Mouse (Mus musculus) bone marrow, adult 2 months (tissue): Measurements from ENCODE around the gene Bace1. TPM values are rescaled to one million over a fixed set of nuclear protein-coding genes. Genes with fewer than 3 reads are reported as not detected.
"Not testable (repeated sequence)": the region's sequence is repeated elsewhere in the genome, so short reads cannot be mapped to it uniquely, and the experiment has no call there.

Source experiments
- H3K27ac ChIP-seq: fragments of 200-500 bp; 2 replicates; pipeline ENCODE4 v1.5.1; 2012; ENCODE audit warnings: low read depth, mild to moderate bottlenecking, control low read depth, inconsistent platforms, low read length; ENCODE audit not compliant: control insufficient read depth, poor library complexity, insufficient read depth
- H3K4me1 ChIP-seq: fragments of 200-500 bp; 2 replicates; pipeline ENCODE4 v1.6.1; 2011; ENCODE audit warnings: low read length; ENCODE audit not compliant: control insufficient read depth, insufficient read depth
- H3K4me3 ChIP-seq: fragments of 200-500 bp; replicated peaks from 2 replicates; pipeline ENCODE3; 2011; ENCODE audit warnings: mild to moderate bottlenecking, low read depth, low read length, control low read depth; ENCODE audit not compliant: control insufficient read depth
- CTCF ChIP-seq: fragments of 200-500 bp; IDR thresholded peaks from 2 replicates; pipeline ENCODE4 v1.5.1; 2011; ENCODE audit warnings: low read length, control low read depth; ENCODE audit not compliant: control insufficient read depth, insufficient read depth
- POLR2A ChIP-seq: fragments of 200-500 bp; IDR thresholded peaks from 2 replicates; pipeline ENCODE4 v1.6.1; 2011; ENCODE audit warnings: low read depth, mild to moderate bottlenecking, control low read depth, low read length, borderline replicate concordance; ENCODE audit not compliant: control insufficient read depth
- WGBS: fragments of 180-500 bp; shearing (Covaris S2); methylation state at CpG from one replicate; pipeline ENCODE4 v1.1.7; 2018; 5-methylcytosine and 5-hydroxymethylcytosine counted together
- polyA plus RNA-seq: library from polyadenylated mRNA; stranded (reverse); fragments of >200 nt; gene quantifications from 2 replicates; pipeline ENCODE4 v1.2.4, GENCODE M21; 2011; ENCODE audit warnings: low replicate concordance; ENCODE audit not compliant: missing spikeins, insufficient read depth, insufficient read length

The Bace1 gene
- polyA plus RNA-seq, 1 experiment = 4.9 TPM

DNA sequence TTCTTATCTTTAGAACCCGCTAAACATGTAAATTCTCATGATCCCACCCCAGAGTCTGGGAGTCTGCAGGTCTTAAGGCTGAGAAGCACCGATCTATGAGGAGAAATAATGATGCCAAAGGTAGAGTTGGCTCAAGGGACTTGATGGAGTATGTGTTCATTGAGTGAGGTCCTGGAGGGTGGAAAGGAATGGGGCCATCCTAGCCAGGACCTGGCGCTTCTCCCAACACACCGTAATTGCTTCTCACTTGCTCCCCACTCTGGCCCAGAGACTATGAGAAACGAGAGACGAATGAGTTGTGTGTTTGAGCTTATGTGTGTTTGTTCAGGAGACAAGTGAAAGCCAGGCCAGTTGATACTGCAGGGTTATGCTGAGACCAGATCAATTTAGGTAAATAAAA, 3.1 kb downstream of the Bace1 start:
- Histone ChIP-seq H3K27ac (no peak overlapping the region), H3K4me3 (no peak overlapping the region), H3K4me1 (peaks cover 6% of the 10 kb centered on the region; the same call in 1 of the 2 replicates)
- 71% methylated on average over 6 of the region's 6 CpGs for WGBS
- TF ChIP-seq CTCF = no peak
- TF ChIP-seq POLR2A = no peak

DNA sequence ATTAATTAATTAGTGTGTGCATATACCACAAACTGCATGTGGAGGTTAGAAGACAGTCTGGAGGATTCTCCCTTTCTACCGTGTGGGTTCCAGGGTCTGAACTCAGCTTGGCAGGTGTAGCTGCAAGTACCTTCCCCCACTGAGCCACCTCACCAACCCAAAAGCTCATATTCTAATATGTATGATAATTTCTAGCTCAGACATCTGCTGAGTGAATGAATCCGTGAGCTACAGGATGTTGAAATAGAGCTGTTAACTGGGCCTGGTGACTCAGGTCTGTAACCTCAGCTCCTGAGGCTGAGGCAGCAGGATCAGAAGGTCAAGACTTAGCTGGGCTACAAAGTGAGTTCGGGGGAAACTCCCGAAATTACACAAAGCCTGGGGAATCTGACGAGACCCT, 4.6 kb downstream of the Bace1 start:
- WGBS = 37% methylated on average over 5 of the region's 5 CpGs
- Histone ChIP-seq H3K4me3 (no peak overlapping the region), H3K27ac (peak overlapping the region; percentile 51; the same call in 1 of the 2 replicates), H3K4me1 (peaks cover 11% of the 10 kb centered on the region; the same call in 1 of the 2 replicates)
- TF ChIP-seq POLR2A = no peak
- no peak for TF ChIP-seq CTCF

DNA sequence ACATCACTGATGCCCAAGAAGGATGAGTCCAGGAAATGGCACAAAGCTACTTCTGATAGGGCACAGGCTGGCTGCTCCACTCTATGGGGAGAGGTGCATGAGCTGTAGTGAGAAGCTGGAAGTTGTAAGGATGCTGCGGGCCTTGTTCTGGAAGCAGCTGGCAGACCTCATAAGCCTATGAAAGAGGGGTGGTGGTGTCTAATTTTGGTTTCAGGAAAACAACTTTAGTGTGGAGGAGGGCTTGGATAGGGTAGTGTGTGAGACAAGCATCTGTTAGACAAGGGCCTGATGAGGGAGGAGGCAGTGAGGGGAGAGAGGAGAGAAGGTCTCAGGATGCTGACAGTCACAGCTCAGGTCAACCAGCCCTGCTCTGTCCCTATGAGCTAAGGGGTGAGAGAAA, 5.4 kb downstream of the Bace1 start:
- 65% methylated on average over 1 of the region's 1 CpGs for whole genome bisulfite sequencing
- Histone ChIP-seq H3K4me3 (no peak overlapping the region), H3K27ac (peak overlapping the region; percentile 14; the same call in 1 of the 2 replicates), H3K4me1 (peaks cover 15% of the 10 kb centered on the region; the same call in 1 of the 2 replicates)
- TF ChIP-seq CTCF (no peak), POLR2A (no peak)

DNA sequence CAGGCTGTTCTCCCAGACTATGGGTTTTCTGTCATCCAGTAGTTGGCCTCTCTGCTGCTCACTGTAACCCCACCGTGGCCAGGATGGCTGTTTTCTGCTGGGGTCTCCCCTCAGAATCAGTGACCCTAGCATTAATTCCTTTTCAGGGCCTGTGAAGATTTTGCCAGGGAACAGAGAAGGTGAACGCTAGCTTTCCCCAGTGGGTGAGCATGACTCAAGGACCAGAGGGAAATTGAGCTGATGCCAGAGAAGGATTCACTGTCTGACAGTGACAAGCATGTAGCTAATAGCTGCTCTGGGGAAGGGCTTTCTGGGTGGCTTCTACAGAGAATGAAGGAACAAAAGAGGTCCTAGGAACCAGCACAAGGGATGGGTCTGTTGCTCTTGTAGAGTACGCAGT, 7.2 kb downstream of the Bace1 start:
- TF ChIP-seq CTCF (no peak), POLR2A (no peak)
- 70% methylated on average over 3 of the region's 3 CpGs for WGBS
- H3K27ac ChIP-seq = no peak overlapping the region
- peaks cover 13% of the 10 kb centered on the region; the same call in 1 of the 2 replicates for H3K4me1 ChIP-seq
- H3K4me3 ChIP-seq = no peak overlapping the region

DNA sequence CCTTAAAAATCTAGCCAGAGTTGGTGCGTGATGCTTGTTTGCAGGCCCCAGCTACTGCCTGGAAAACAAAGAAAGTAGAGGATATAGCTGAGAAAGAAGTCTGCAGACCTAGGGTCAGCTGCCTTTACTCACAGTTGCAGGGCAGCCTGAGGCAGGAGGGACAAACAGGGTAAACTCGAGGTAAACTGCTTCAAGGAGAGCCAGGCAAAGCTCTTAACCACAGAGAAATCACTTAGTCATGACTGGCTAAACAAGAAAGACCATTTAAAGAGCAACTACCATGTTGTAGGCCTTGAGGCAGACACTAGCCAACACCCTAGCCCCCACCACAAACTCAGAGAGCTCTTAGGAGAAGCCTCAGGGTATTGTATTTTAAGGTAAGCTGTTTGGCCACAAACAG, 7.8 kb downstream of the Bace1 start:
- not testable (repeated sequence) for H3K27ac ChIP-seq, H3K4me3 ChIP-seq
- peaks cover 16% of the 10 kb centered on the region; the same call in 1 of the 2 replicates for H3K4me1 ChIP-seq
- WGBS = 32% methylated on average over 2 of the region's 2 CpGs

DNA sequence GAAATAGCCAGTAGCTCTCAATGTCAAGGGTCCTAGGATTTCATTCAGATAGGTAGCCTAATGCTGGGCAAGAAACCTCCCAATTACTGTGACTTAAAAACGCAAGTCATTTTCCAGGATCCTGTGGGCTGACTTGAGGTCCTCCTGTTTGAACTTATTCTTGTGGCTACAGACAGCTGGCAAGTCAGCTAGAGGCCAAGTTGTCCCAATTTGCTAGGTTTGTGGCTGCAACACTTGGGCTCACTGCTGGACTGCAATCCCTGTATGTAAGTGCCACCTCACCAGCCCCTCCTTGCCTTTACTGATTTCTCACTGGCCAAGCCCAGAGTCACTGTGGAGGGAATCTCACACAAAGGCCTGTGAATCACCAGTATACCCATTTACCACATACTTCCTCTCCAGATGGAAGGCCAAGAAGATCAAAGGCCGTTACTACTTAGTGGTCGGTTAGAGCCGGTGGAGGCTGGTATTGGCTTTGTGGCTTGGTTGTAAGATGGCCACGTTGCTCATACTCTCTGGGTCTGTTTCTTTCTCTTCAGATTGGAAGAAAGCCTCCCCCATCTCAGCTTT, 8.6 kb downstream of the Bace1 start:
- Histone ChIP-seq H3K4me1 (peaks cover 16% of the 10 kb centered on the region; the same call in 1 of the 2 replicates), H3K27ac (peak overlapping the region; percentile 18; the same call in 1 of the 2 replicates), H3K4me3 (no peak overlapping the region)
- TF ChIP-seq CTCF (no peak), POLR2A (no peak)
- WGBS = 5% methylated on average over 5 of the region's 5 CpGs

DNA sequence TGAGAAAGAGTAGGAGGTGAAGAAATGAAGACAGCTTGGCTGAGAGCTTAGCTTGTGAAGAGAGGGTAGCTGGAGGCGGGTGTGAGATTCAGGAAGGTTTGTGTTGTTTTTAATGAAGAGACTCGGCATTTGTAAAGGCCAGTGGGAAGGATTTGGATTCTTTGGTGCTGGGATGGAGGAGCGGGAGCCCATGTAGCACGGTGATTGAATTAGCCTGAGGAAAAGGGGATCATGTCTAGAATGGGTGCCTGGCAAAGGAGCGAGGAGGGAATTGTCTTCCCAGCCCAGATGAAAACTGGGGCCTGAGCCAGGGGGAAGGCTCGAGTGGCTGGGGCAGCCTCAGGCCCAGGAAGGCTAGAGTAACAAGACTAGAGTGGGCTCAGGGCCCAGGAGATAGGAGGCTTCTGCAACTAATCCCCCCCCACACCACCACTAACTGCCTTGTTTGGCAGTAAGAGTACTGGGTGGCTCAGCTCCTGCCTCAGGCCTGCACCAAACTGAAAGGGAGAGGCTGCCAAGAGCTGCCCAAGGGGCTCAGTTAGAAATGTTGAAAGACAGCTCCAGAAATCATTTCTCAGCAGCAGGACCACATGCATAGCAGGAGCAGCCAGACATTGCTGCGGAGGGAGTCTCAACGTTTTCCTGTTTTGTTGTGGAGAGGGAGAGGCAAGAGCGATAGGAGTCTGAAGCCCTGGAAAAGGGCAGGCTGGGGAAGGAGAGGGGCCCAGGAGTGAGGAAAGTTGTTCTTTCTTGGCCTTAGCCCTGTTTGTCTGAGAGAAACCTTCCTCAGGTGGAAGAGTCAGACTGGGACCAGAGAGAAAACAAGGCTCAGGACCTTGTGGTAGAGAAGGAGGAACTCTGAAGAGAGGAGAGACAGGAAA, 11.4 kb downstream of the Bace1 start:
- peak overlapping the region; percentile 19; the same call in 1 of the 2 replicates for H3K27ac ChIP-seq
- peaks cover 23% of the 10 kb centered on the region for H3K4me1 ChIP-seq
- no peak overlapping the region for H3K4me3 ChIP-seq
- 68% methylated on average over 9 of the region's 9 CpGs for WGBS
- TF ChIP-seq CTCF (no peak), POLR2A (no peak)

DNA sequence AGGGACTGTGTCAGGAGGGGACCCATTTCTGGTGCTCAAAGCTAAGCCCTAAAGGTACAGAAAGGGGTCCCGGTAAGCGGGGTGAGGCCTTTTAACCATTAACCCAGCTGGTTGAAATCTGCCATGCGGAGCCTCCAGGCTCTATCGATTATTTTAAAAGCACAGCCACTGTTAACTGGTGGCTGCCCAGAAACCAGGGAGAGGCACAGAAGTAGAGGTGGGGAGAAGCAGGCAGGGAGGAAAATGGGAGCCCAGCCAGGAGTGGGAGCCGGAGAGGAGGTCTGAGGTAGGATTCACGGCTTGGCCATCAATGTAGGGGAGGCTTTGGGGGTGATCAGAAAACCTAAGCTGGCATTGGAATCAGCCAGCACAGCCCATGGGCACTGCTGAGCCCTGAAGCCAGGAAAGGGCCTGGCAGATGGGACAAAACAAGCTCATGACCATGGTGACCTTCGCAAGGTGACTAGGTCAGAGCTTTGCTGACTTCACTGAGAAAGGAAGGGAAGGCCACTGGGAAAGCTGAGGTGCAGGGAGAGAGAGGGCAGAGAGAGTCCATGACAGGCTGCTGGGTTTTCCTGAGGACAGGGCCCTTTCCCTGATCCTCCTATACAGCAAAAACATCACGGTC, 12.3 kb downstream of the Bace1 start:
- WGBS = 77% methylated on average over 8 of the region's 8 CpGs
- Histone ChIP-seq H3K4me3 (no peak overlapping the region), H3K27ac (peak overlapping the region; percentile 38; the same call in 1 of the 2 replicates), H3K4me1 (peaks cover 23% of the 10 kb centered on the region)
- no peak for TF ChIP-seq POLR2A
- TF ChIP-seq CTCF = no peak
